Mouse (Mus musculus) lung, embryonic 16.5 days (tissue): ENCODE data around the gene Tm4sf20. TPM values are rescaled to one million over a fixed set of nuclear protein-coding genes. Genes with fewer than 3 reads are reported as not detected.
A peak's percentile ranks its signal among the peaks of the same experiment; 100 is the strongest.

ENCODE experiments used
- ATAC-seq: fragments of 200-750 bp; cut with Nextera tagmentation; 2 replicates; pipeline ENCODE4 v1.8.0; 2017; ENCODE audit warnings: low read depth, mild to moderate bottlenecking, moderate library complexity
- H3K27ac ChIP-seq: fragments of 300-500 bp; sonication (generic); 2 replicates; pipeline ENCODE4 v1.5.1; 2014; ENCODE audit warnings: mild to moderate bottlenecking, control low read depth, low read length
- H3K27me3 ChIP-seq: fragments of 300-500 bp; sonication (generic); 2 replicates; pipeline ENCODE4 v1.6.1; 2014; ENCODE audit warnings: low read depth, low read length, mixed read lengths; ENCODE audit not compliant: control insufficient read depth, insufficient read depth
- H3K36me3 ChIP-seq: fragments of 300-500 bp; sonication (generic); 2 replicates; pipeline ENCODE4 v1.6.1; 2014; ENCODE audit warnings: low read length; ENCODE audit not compliant: control insufficient read depth, insufficient read depth
- H3K4me1 ChIP-seq: fragments of 300-500 bp; sonication (generic); replicated peaks from 2 replicates; pipeline ENCODE4 v1.6.1; 2014; ENCODE audit warnings: low read length, mixed read lengths; ENCODE audit not compliant: control insufficient read depth, insufficient read depth
- H3K4me2 ChIP-seq: fragments of 300-500 bp; sonication (generic); 2 replicates; pipeline ENCODE4 v1.6.1; 2014; ENCODE audit warnings: low read depth, low read length, control low read depth
- H3K4me3 ChIP-seq: fragments of 300-500 bp; sonication (generic); 2 replicates; pipeline ENCODE4 v1.5.1; 2014; ENCODE audit warnings: mild to moderate bottlenecking, low read length, control low read depth
- H3K9ac ChIP-seq: fragments of 300-500 bp; sonication (generic); 2 replicates; pipeline ENCODE4 v1.6.1; 2014; ENCODE audit warnings: low read length, control low read depth
- H3K9me3 ChIP-seq: fragments of 300-500 bp; sonication (generic); 2 replicates; pipeline ENCODE4 v1.6.1; 2016; ENCODE audit warnings: low read length; ENCODE audit not compliant: control insufficient read depth
- WGBS: fragments of 180-500 bp; shearing (Covaris S2); extraction: QIAGEN DNeasy Blood & Tissue Kit; methylation state at CpG from one replicate; pipeline ENCODE4 v1.1.7; 2014; 5-methylcytosine and 5-hydroxymethylcytosine counted together
- polyA plus RNA-seq: library from polyadenylated mRNA; unstranded; fragments of >200 nt; fragmentation: Nextera tagmentation; extraction: Ambion mirVana; gene quantifications from 2 replicates; pipeline ENCODE4 v1.2.1, GENCODE M21; 2015

Gene Tm4sf20
- polyA plus RNA-seq, 1 experiment from 2014 or later: not detected

- peaks cover 28% of the 10 kb centered on the region; the same call in 1 of the 2 replicates for H3K36me3 ChIP-seq
- no peak for ATAC-seq
- H3K9me3 ChIP-seq: no peaks in the 10 kb centered on the region
- H3K4me1 ChIP-seq: no peaks in the 10 kb centered on the region
- H3K9ac ChIP-seq: no peak overlapping the region
- H3K27me3 ChIP-seq: no peaks in the 10 kb centered on the region
- 70% methylated on average over 1 of the region's 1 CpGs for WGBS
- no peak overlapping the region for H3K27ac ChIP-seq
- H3K4me3 ChIP-seq: no peak overlapping the region
- H3K4me2 ChIP-seq: no peak overlapping the region
These were observed 30.2 kb downstream of the Tm4sf20 start for GRCm38 (mm10) chr1:82738066-82738465.

- Histone ChIP-seq H3K4me2 (no peak overlapping the region), H3K27me3 (no peaks in the 10 kb centered on the region), H3K4me1 (no peaks in the 10 kb centered on the region), H3K4me3 (no peak overlapping the region), H3K36me3 (peaks cover 38% of the 10 kb centered on the region), H3K9ac (no peak overlapping the region), H3K9me3 (no peaks in the 10 kb centered on the region), H3K27ac (no peak overlapping the region)
- WGBS: 96% methylated on average over 1 of the region's 1 CpGs
- no peak for ATAC-seq
These were observed 34.9 kb downstream of the Tm4sf20 start for GRCm38 (mm10) chr1:82733357-82733756.

DNA sequence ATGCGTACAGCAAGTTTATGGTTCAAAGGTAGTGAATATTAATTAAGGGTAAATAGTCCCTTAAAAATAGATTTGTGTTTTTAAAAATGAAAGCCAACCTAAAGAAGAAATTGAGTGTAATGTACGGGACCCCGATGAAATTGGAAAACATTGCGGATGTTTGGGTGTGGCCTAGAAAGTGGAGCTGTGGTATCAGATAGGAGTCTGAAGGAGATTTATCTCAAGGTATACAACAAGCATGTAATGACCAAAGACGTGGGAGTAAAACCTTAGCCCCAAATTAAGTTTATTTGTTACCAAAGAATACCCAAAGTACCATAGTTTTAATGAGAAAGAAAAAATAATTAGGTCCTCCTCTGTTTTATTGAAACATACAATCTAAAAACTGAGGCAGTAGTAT is 41.8 kb downstream of the Tm4sf20 start:
- Histone ChIP-seq H3K27ac (no peak overlapping the region), H3K9ac (no peak overlapping the region), H3K4me3 (no peak overlapping the region), H3K36me3 (peaks cover 24% of the 10 kb centered on the region), H3K4me1 (peaks cover 8% of the 10 kb centered on the region), H3K9me3 (no peaks in the 10 kb centered on the region), H3K4me2 (no peak overlapping the region), H3K27me3 (peaks cover 3% of the 10 kb centered on the region)
- WGBS: 91% methylated on average over 5 of the region's 5 CpGs
- no peak for ATAC-seq

DNA sequence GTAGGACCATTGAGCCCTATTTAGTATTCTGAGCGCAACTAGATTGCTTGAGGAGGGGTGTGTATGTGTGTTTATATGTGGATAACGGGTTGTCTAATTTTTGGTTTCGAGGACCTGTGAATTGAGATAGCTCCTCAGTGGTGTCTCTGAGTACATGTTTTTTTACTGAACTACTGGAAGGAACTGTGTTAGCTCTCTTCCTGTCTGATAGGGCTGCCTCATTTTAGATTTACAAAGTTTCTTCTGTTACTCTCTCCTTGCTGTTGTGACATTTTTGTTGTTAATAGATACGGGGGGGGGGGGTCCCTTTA is 42.4 kb downstream of the Tm4sf20 start:
- peaks cover 8% of the 10 kb centered on the region for H3K4me1 ChIP-seq
- no peaks in the 10 kb centered on the region for H3K9me3 ChIP-seq
- 39% methylated on average over 4 of the region's 4 CpGs for WGBS
- no peak for ATAC-seq
- H3K27me3 ChIP-seq: peaks cover 3% of the 10 kb centered on the region
- peak overlapping the region; percentile 96 for H3K9ac ChIP-seq
- H3K4me3 ChIP-seq: peak overlapping the region; percentile 81
- H3K36me3 ChIP-seq: peaks cover 19% of the 10 kb centered on the region
- H3K27ac ChIP-seq: no peak overlapping the region
- H3K4me2 ChIP-seq: peak overlapping the region; percentile 87

GRCm38 (mm10) chr1:82725026-82725874 is 43.0 kb downstream of the Tm4sf20 start:
- H3K4me2 ChIP-seq: peak overlapping the region; percentile 87
- peak; percentile 98 for ATAC-seq
- H3K9ac ChIP-seq: peak overlapping the region; percentile 96
- H3K4me1 ChIP-seq: peaks cover 8% of the 10 kb centered on the region
- H3K27ac ChIP-seq: peak overlapping the region; percentile 75; the same call in 1 of the 2 replicates
- 2% methylated on average over 36 of the region's 37 CpGs for WGBS
- H3K9me3 ChIP-seq: no peaks in the 10 kb centered on the region
- peak overlapping the region; percentile 81 for H3K4me3 ChIP-seq
- H3K27me3 ChIP-seq: peaks cover 3% of the 10 kb centered on the region
- peaks cover 19% of the 10 kb centered on the region for H3K36me3 ChIP-seq

DNA sequence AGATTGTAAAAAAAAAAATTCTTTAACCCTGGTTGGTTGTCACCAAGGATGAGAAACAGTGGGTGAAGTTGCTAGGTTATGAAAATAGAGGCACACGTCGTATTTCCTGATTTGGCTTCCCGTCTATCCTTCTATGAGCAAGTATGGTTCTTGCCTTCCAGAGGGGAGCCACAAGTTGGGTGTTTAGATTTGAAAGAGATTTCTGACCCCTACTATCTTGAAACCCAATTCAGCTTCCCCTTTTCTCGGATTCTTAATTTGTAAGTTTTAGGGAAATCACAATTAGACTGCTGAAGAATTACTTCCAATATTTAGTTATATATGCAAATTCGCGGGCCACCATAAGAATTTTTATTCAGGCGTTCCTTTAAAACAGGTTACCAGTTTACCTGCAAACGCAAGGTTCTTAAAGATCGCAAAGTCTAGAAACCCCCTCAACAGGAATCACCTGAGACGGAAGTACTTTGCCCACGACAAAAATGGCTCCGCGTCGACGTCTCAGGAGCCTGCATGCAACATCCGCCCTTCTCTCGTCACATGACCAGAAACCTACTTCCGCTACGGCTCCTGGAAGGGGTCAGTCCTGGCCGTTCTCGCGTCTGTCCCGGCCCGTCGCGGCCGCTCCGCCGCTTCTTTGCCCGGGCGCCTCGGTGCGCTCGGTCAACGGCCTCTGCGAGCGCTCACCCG is 43.8 kb downstream of the Tm4sf20 start, which contains the start of gene Mff:
Gene Mff (plus strand): TSS at position 552 of the 687 bp plus-strand sequence.
- Histone ChIP-seq H3K9ac (peak within 1 kb of the TSS; percentile 96), H3K4me2 (peak within 1 kb of the TSS; percentile 87), H3K27me3 (peaks cover 3% of the 10 kb centered on the region), H3K27ac (peak within 1 kb of the TSS; percentile 75; the same call in 1 of the 2 replicates), H3K4me3 (peak within 1 kb of the TSS; percentile 81), H3K9me3 (no peaks in the 10 kb centered on the region), H3K36me3 (peaks cover 14% of the 10 kb centered on the region; the same call in 1 of the 2 replicates), H3K4me1 (peaks cover 8% of the 10 kb centered on the region)
- peak; percentile 99 for ATAC-seq
- WGBS: 10% methylated on average over 38 of the region's 38 CpGs

GRCm38 (mm10) chr1:82717816-82718512 is 50.3 kb downstream of the Tm4sf20 start:
- peak overlapping the region; percentile 23; the same call in 1 of the 2 replicates for H3K4me2 ChIP-seq
- WGBS: 36% methylated on average over 9 of the region's 9 CpGs
- H3K9me3 ChIP-seq: no peaks in the 10 kb centered on the region
- H3K27me3 ChIP-seq: peaks cover 3% of the 10 kb centered on the region
- ATAC-seq: peak; percentile 59
- H3K36me3 ChIP-seq: no peaks in the 10 kb centered on the region
- H3K4me1 ChIP-seq: no peaks in the 10 kb centered on the region; the same call in 1 of the 2 replicates
- H3K27ac ChIP-seq: peak overlapping the region; percentile 41
- H3K9ac ChIP-seq: no peak overlapping the region
- H3K4me3 ChIP-seq: no peak overlapping the region
